Mouse (Mus musculus) megakaryocyte-erythroid progenitor cell, adult 5-6 weeks (primary cell): ENCODE data around the gene Atg10. TPM values are rescaled to one million over a fixed set of nuclear protein-coding genes. Genes with fewer than 3 reads are reported as not detected.

Source experiments
- ATAC-seq: replicated peaks from 2 replicates; pipeline ENCODE4 v1.8.0; 2016; ENCODE audit warnings: mild to moderate bottlenecking, inconsistent platforms; ENCODE audit not compliant: severe bottlenecking, poor library complexity, low FRiP score, low TSS enrichment
- total RNA-seq, 2 experiments: library from RNA; stranded (forward) in 1 of 2; stranded (reverse) in 1 of 2; fragments of 200-1000, 215-1000 nt in 1 of 2; fragments of >200 nt in 1 of 2; fragmentation: Nextera tagmentation in 1 of 2; gene quantifications; 2 replicates each; pipeline ENCODE4 v1.2.3; 2014 to 2017

The Atg10 gene
- total RNA-seq, 2 experiments from 2014 or later = 3.9 to 5.4 TPM

- no peak for ATAC-seq
Observed at GRCm38 (mm10) chr13:90914721-90915120, 309.0 kb downstream of the Atg10 start.

DNA sequence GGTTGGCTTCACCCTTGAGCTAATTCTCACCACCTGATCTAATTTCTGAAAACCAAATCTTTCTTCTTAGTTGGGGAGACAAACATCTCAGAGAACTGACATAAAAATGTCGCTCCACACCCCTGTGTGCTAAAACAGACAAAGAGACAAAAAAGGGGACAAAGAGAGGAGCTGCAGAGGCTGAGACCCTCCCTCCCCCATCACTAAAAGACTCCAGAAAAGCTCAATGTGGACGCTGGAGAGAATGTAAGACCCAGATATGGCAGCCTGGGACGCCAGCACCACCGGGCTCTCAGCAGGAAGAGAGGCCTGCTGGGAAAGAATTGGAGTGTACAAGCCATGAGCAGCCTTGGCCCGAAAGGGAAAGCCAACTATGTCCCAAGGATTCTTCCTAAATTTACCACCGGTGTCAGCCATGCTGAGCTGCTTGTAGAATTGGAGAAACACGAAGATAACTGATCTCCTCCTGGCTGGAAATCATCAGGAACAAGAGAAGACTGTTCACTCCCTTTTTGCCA lies 310.0 kb downstream of the Atg10 start:
- no peak for ATAC-seq

DNA sequence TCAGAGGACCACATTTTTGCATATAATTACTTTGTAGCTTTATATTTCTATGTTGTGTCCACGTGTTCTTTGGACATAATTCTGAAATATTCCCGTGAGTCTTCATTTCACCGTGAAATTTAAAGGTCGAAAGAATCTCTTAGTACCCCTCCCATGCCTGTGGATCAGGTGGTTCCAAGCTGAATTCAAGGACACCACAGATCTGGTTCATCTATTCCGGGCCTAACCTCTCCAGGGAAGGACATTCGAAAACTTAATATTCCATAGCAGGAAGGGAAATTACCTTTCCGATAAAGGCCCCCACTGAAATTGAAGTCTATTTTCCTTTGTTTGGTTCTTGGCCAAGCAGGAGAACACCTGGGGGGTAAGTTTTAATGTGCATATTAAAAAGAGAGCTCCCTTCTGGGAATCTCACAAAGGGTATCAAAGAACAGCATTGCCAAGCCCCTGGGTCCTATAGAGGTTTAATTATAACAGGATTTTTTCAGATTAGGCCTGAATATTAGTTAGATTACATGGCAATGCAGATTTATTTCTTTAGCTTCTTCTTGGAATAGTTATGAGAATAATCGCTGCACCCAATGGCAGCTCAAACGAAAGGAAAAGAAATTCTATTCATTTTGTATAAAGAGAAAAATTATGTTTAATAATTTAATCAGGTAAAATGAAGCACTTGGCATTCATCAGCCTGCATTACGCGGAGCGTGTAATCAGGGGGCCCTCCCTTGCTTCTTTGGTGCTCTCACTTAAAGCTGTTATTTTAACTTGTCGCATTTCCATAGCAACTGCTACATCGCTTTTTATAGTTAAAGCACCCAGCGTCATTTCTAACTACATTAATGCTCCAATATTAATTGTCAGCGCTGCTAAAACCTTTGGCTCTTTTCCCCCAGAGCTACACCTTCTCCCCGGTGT lies 310.8 kb downstream of the Atg10 start:
- ATAC-seq = no peak

- ATAC-seq = no peak
Observed at GRCm38 (mm10) chr13:90907376-90907775, 316.4 kb downstream of the Atg10 start.

DNA sequence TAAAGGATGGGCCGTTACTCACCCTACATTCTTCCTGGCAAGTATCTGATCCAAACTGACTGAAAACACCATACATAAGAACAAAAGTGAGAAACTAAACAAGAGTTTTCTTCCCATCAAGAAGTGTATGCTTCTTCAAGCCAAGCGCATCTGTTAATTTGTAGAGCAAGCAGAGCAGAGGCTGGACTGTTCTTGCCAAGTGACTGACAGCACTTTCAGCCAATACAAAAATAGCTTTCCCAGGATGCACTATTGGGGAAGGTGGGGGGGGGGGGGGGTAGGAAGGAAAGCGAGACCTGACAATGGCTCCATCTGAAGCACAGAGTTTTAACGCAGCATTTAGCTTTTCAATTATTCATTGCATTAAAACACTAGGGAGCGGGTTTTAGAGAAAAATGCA lies 318.6 kb downstream of the Atg10 start, which contains the start of gene Atp6ap1l:
Atp6ap1l (minus strand) TSS at position 180 of the 400 bp plus-strand sequence.
- no peak for ATAC-seq

DNA sequence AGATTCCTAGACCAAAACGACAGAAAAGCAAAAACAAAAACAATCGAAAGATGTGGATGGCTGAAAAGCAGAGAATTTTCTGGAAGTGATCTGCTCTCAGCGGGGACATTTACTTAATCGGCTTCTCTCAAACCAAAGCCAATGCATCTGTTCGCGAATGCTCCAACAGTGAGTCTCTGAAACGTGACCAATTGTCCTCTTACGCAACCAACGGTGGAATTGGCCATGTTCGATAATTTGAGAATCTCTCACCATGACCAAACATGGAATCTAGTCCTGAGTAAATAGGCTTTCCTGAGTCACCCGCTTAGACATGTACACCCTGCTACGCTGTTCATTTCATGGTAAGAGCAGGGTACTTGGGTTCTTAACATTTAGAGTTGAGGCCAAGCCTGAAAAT lies 326.9 kb downstream of the Atg10 start:
- no peak for ATAC-seq

DNA sequence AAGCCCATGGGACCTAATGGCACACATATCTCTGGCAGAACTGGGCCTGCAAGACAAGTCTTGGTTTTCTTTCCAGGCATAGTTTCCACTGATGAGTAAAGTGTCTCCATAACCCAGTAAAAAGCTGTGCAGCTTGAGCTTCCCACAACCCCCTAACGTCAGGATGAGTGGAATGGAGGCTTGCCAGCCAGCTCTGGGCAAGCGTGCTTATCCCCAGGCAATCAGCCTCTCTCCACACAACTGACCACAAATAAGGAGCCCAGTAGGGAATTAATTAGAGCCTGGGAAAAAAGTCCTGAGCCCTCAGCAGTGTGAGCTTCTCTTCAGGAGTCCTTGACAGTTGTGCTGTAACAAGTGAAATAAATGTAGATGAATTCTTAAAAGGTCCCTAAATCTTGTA lies 327.7 kb downstream of the Atg10 start:
- no peak for ATAC-seq

- ATAC-seq = no peak
Observed at GRCm38 (mm10) chr13:90894819-90895218, 328.9 kb downstream of the Atg10 start.

- peak; percentile 62 for ATAC-seq
Observed at GRCm38 (mm10) chr13:90890111-90890510, 333.7 kb downstream of the Atg10 start.

DNA sequence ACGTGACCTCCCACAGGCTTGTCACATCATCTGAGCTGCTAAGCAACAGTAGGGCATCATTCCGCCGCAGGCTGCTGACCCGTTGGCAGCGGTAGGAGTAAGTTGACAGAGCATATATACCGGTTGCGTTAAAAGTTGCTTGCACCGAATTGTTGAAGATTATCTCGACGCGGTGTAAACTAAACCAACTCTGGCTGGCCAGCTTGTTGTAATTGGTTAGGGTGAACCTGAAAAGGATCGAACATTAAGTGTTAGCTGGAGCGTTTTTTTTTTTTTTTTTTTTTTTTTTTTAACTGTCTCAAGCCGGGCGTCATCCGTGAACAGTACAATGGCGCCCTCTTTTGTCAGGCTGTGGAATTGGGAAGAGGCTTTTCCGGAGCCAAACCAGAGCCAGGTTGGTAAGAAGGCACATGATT lies 337.2 kb downstream of the Atg10 start:
- peak; percentile 64 for ATAC-seq

GRCm38 (mm10) chr13:90885856-90886532 lies 337.8 kb downstream of the Atg10 start:
- ATAC-seq = peak; percentile 52

Other genes starting within 250 kb of the Atg10 start
- gene Ssbp2, start 236.3 kb upstream of the Atg10 start, total RNA-seq (2014; fragmentation: Nextera tagmentation) = 92.6 and 94.0 TPM in 2 replicates
- 42.8 and 75.8 TPM in 2 replicates for gene Ssbp2, start 236.3 kb upstream of the Atg10 start, total RNA-seq (2017)